ENCODE assay signal across 31 mouse cellular contexts in the genomic region with DNA sequence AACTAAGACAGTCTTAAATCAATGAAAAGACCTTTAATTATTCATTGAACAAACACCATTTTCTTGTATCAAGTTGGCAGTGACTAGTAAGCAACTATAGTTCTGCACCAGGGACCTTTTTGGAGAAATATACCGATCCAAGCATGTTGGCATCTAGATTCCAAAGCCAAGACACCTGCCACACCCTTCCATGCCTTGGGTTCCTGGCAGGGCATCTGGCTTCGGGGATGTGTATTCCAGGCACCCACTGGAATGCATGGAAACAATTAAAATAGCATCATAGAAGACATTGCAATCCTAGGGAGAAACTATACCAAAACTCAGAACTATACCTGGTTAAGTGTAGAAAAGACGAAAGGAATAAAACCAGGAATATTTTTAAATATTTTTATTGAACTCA. TPM values are rescaled to one million over a fixed set of nuclear protein-coding genes. Genes with fewer than 3 reads are reported as not detected.
"Had no signal": no experiment of that assay in that cellular context is flagged by ENCODE, and none has a peak within 500 bp of the region (broad histone marks: within the 10 kb centered on the region; RNA-seq: fewer than 3 reads in every experiment).

No protein-coding gene starts in this region.

- H3K4me2 ChIP-seq: heart, embryonic 11.5 days; heart, embryonic 13.5 days; heart, embryonic 15.5 days; hindbrain, embryonic 12.5 days; hindbrain, embryonic 14.5 days; intestine, embryonic 15.5 days; limb, embryonic 12.5 days; liver, embryonic 11.5 days had no signal

- H3K9me3 ChIP-seq: heart, embryonic 13.5 days; heart, embryonic 15.5 days; hindbrain, embryonic 10.5 days; hindbrain, embryonic 12.5 days; intestine, embryonic 15.5 days; limb, embryonic 10.5 days; limb, embryonic 12.5 days had no signal

- DNase-seq: gastrocnemius, postnatal 25 days; kidney, postnatal 4 days; liver had no signal

- ATAC-seq: forebrain, embryonic 16.5 days; hindbrain, embryonic 16.5 days; inflammation-experienced regulatory T-cells, adult 6 months; intestine, embryonic 15.5 days; intestine, postnatal 0 days had no signal

- H3K4me3 ChIP-seq: heart, embryonic 13.5 days; heart, embryonic 15.5 days; hindbrain, embryonic 10.5 days; hindbrain, embryonic 12.5 days; intestine, embryonic 15.5 days; layer of hippocampus, adult 2 months; left cerebral cortex, adult 2 months; limb, embryonic 10.5 days; limb, embryonic 12.5 days had no signal

- H3K36me3 ChIP-seq: heart, embryonic 13.5 days; heart, embryonic 15.5 days; hindbrain, embryonic 10.5 days; hindbrain, embryonic 12.5 days; intestine, embryonic 15.5 days; limb, embryonic 10.5 days; limb, embryonic 12.5 days had no signal

- H3K9ac ChIP-seq: heart, embryonic 13.5 days; heart, embryonic 15.5 days; hindbrain, embryonic 12.5 days; hindbrain, embryonic 14.5 days; intestine, embryonic 15.5 days; limb, embryonic 12.5 days had no signal

- H3K27me3 ChIP-seq: heart, embryonic 13.5 days; heart, embryonic 15.5 days; hindbrain, embryonic 12.5 days; intestine, embryonic 15.5 days had no signal

- H3K27ac ChIP-seq: heart, embryonic 13.5 days; heart, embryonic 15.5 days; hindbrain, embryonic 10.5 days; hindbrain, embryonic 12.5 days; hindbrain, embryonic 14.5 days; intestine, embryonic 15.5 days; layer of hippocampus, adult 2 months; left cerebral cortex, adult 2 months; limb, embryonic 10.5 days; limb, embryonic 12.5 days had no signal

RNA-seq across cellular contexts. Expression of a gene that starts 3.5 kb away (rescaled TPM):
- total RNA-seq: gastrocnemius, postnatal 10 days; gastrocnemius, postnatal 4 days; granulocyte monocyte progenitor cell, adult 5-6 weeks; layer of hippocampus, adult 2 months; layer of hippocampus, postnatal 25 days had no signal
- polyA plus RNA-seq: forebrain, embryonic 16.5 days; frontal cortex, adult 2 months; heart, embryonic 11.5 days; heart, embryonic 13.5 days; heart, embryonic 15.5 days; heart, postnatal 0 days; hindbrain, embryonic 10.5 days; hindbrain, embryonic 12.5 days; hindbrain, embryonic 14.5 days; hindbrain, embryonic 16.5 days; inflammation-experienced regulatory T-cells, adult 6 months; intestine, postnatal 0 days; kidney, embryonic 14.5 days; limb, embryonic 10.5 days; limb, embryonic 12.5 days; limb, embryonic 14.5 days; liver, embryonic 11.5 days had no signal

RNA-seq across cellular contexts. Expression of a gene that starts 44.4 kb away (rescaled TPM):
- total RNA-seq: granulocyte monocyte progenitor cell, adult 5-6 weeks; layer of hippocampus, adult 2 months had no signal

RNA-seq across cellular contexts. Expression of a gene that starts 46.7 kb away (rescaled TPM):
- total RNA-seq: gastrocnemius, postnatal 10 days; gastrocnemius, postnatal 25 days; granulocyte monocyte progenitor cell, adult 5-6 weeks; heart, adult 8-10 months; heart, postnatal 14 days; heart, postnatal 4 days had no signal
- polyA plus RNA-seq: forebrain, embryonic 16.5 days; heart, embryonic 11.5 days; heart, embryonic 13.5 days; heart, embryonic 15.5 days; heart, postnatal 0 days; hindbrain, embryonic 12.5 days; hindbrain, embryonic 16.5 days; inflammation-experienced regulatory T-cells, adult 6 months; intestine, embryonic 15.5 days; intestine, postnatal 0 days; kidney, embryonic 14.5 days; kidney, embryonic 16.5 days; limb, embryonic 10.5 days; limb, embryonic 12.5 days; liver, embryonic 11.5 days had no signal
